Mouse (Mus musculus) forebrain, embryonic 15.5 days (tissue): Measurements from ENCODE around the gene Cramp1l. TPM values are rescaled to one million over a fixed set of nuclear protein-coding genes. Genes with fewer than 3 reads are reported as not detected.
A peak's percentile ranks its signal among the peaks of the same experiment; 100 is the strongest.
"Not testable (repeated sequence)": the region's sequence is repeated elsewhere in the genome, so short reads cannot be mapped to it uniquely, and the experiment has no call there.

Source experiments
- ATAC-seq: fragments of 200-750 bp; cut with Nextera tagmentation; replicated peaks from 2 replicates; pipeline ENCODE4 v1.8.0; 2017; ENCODE audit warnings: mild to moderate bottlenecking, moderate TSS enrichment, moderate library complexity
- H3K27ac ChIP-seq: fragments of 300-500 bp; sonication (generic); replicated peaks from 2 replicates; pipeline ENCODE4 v1.5.1; 2015; ENCODE audit warnings: mild to moderate bottlenecking, inconsistent platforms
- H3K27me3 ChIP-seq: fragments of 300-500 bp; sonication (generic); 2 replicates; pipeline ENCODE4 v1.6.1; 2015; ENCODE audit warnings: inconsistent platforms
- H3K36me3 ChIP-seq: fragments of 300-500 bp; sonication (generic); 2 replicates; pipeline ENCODE4 v1.6.1; 2015; ENCODE audit warnings: mild to moderate bottlenecking, inconsistent platforms
- H3K4me1 ChIP-seq: fragments of 300-500 bp; sonication (generic); 2 replicates; pipeline ENCODE4 v1.6.1; 2015; ENCODE audit warnings: inconsistent platforms
- H3K4me2 ChIP-seq: fragments of 300-500 bp; sonication (generic); replicated peaks from 2 replicates; pipeline ENCODE4 v1.6.1; 2015; ENCODE audit warnings: mild to moderate bottlenecking, inconsistent platforms
- H3K4me3 ChIP-seq: fragments of 300-500 bp; sonication (generic); 2 replicates; pipeline ENCODE4 v1.5.1; 2015; ENCODE audit warnings: mild to moderate bottlenecking, inconsistent platforms
- H3K9ac ChIP-seq: fragments of 300-500 bp; sonication (generic); replicated peaks from 2 replicates; pipeline ENCODE4 v1.6.1; 2015; ENCODE audit warnings: mild to moderate bottlenecking, inconsistent platforms
- H3K9me3 ChIP-seq: fragments of 300-500 bp; sonication (generic); 2 replicates; pipeline ENCODE4 v1.6.1; 2016; ENCODE audit warnings: inconsistent platforms
- WGBS: fragments of 180-500 bp; shearing (Covaris S2); methylation state at CpG from one replicate; pipeline ENCODE4 v1.1.7; 2015; ENCODE audit warnings: mixed read lengths; 5-methylcytosine and 5-hydroxymethylcytosine counted together
- polyA plus RNA-seq: library from polyadenylated mRNA; unstranded; fragments of >200 nt; fragmentation: Nextera tagmentation; extraction: Ambion mirVana; gene quantifications from 2 replicates; pipeline ENCODE4 v1.2.1, GENCODE M21; 2015

Cramp1l gene
- polyA plus RNA-seq, 1 experiment from 2014 or later: 7.6 TPM

GRCm38 (mm10) chr17:24948204-24948603 is 67.4 kb downstream of the Cramp1l start:
- peaks cover 80% of the 10 kb centered on the region for H3K36me3 ChIP-seq

GRCm38 (mm10) chr17:24943589-24943988 is 72.0 kb downstream of the Cramp1l start:
- H3K36me3 ChIP-seq: peaks cover 49% of the 10 kb centered on the region
- not testable (repeated sequence) for ATAC-seq, H3K27me3 ChIP-seq, H3K4me1 ChIP-seq, H3K27ac ChIP-seq, H3K4me3 ChIP-seq, H3K9me3 ChIP-seq, H3K9ac ChIP-seq, H3K4me2 ChIP-seq
- WGBS: 84% methylated on average over 1 of the region's 1 CpGs

More at GRCm38 (mm10) chr17:24948204-24948603, 67.4 kb downstream of the Cramp1l start:
- Histone ChIP-seq H3K4me2 (no peak overlapping the region), H3K27me3 (no peaks in the 10 kb centered on the region), H3K9me3 (no peaks in the 10 kb centered on the region), H3K4me1 (no peaks in the 10 kb centered on the region), H3K4me3 (no peak overlapping the region), H3K9ac (no peak overlapping the region), H3K27ac (no peak overlapping the region)
- WGBS: 94% methylated on average over 5 of the region's 5 CpGs
- no peak for ATAC-seq

GRCm38 (mm10) chr17:24943036-24943435 is 72.6 kb downstream of the Cramp1l start:
- Histone ChIP-seq H3K4me3 (no peak overlapping the region), H3K9me3 (no peaks in the 10 kb centered on the region), H3K4me1 (no peaks in the 10 kb centered on the region), H3K4me2 (no peak overlapping the region), H3K27me3 (no peaks in the 10 kb centered on the region), H3K36me3 (peaks cover 43% of the 10 kb centered on the region), H3K9ac (no peak overlapping the region), H3K27ac (no peak overlapping the region)
- no peak for ATAC-seq
- WGBS: 92% methylated on average over 7 of the region's 7 CpGs

GRCm38 (mm10) chr17:24942453-24942852 is 73.1 kb downstream of the Cramp1l start:
- not testable (repeated sequence) for H3K27me3 ChIP-seq, H3K4me3 ChIP-seq, H3K9ac ChIP-seq, H3K27ac ChIP-seq, H3K4me2 ChIP-seq, H3K4me1 ChIP-seq, H3K9me3 ChIP-seq, ATAC-seq
- H3K36me3 ChIP-seq: peaks cover 37% of the 10 kb centered on the region
- 12% methylated on average over 2 of the region's 2 CpGs for WGBS

- Histone ChIP-seq H3K27ac (peak overlapping the region; percentile 93), H3K4me2 (peak overlapping the region; percentile 90), H3K9ac (peak overlapping the region; percentile 91), H3K4me3 (peak overlapping the region; percentile 84), H3K9me3 (no peaks in the 10 kb centered on the region), H3K36me3 (peaks cover 6% of the 10 kb centered on the region; the same call in 1 of the 2 replicates), H3K27me3 (no peaks in the 10 kb centered on the region), H3K4me1 (peaks cover 32% of the 10 kb centered on the region)
- 42% methylated on average over 6 of the region's 6 CpGs for WGBS
- ATAC-seq: no peak
Measured at GRCm38 (mm10) chr17:24937266-24937665, 78.3 kb downstream of the Cramp1l start.

- WGBS: under 1% methylated on average over 78 of the region's 78 CpGs
- H3K36me3 ChIP-seq: peaks cover 9% of the 10 kb centered on the region
- peak within 1 kb of the TSS; percentile 93 for H3K27ac ChIP-seq
- peaks cover 32% of the 10 kb centered on the region for H3K4me1 ChIP-seq
- peak within 1 kb of the TSS; percentile 90 for H3K4me2 ChIP-seq
- H3K27me3 ChIP-seq: no peaks in the 10 kb centered on the region
- ATAC-seq: peak; percentile 99
- H3K9ac ChIP-seq: peak within 1 kb of the TSS; percentile 91
- H3K4me3 ChIP-seq: peak within 1 kb of the TSS; percentile 84
- no peaks in the 10 kb centered on the region for H3K9me3 ChIP-seq
Measured at GRCm38 (mm10) chr17:24936259-24937237, 79.0 kb downstream of the Cramp1l start, which contains the start of gene Mapk8ip3. Gene Mapk8ip3 (minus strand): TSS chr17:24936977.

- Histone ChIP-seq H3K27me3 (no peaks in the 10 kb centered on the region), H3K4me3 (peak overlapping the region; percentile 84), H3K9me3 (no peaks in the 10 kb centered on the region), H3K36me3 (peaks cover 9% of the 10 kb centered on the region), H3K4me2 (peak overlapping the region; percentile 90), H3K4me1 (peaks cover 32% of the 10 kb centered on the region), H3K27ac (no peak overlapping the region), H3K9ac (peak overlapping the region; percentile 91)
- ATAC-seq: no peak
Measured at GRCm38 (mm10) chr17:24935666-24936065, 79.9 kb downstream of the Cramp1l start.

- WGBS: 89% methylated on average over 4 of the region's 4 CpGs
- Histone ChIP-seq H3K27me3 (no peaks in the 10 kb centered on the region), H3K36me3 (peaks cover 9% of the 10 kb centered on the region), H3K4me3 (peak overlapping the region; percentile 84), H3K27ac (no peak overlapping the region), H3K4me2 (peak overlapping the region; percentile 90), H3K4me1 (peaks cover 32% of the 10 kb centered on the region), H3K9me3 (no peaks in the 10 kb centered on the region), H3K9ac (peak overlapping the region; percentile 91)
- ATAC-seq: no peak
Measured at GRCm38 (mm10) chr17:24934926-24935325, 80.7 kb downstream of the Cramp1l start.

- H3K9me3 ChIP-seq: no peaks in the 10 kb centered on the region
- 86% methylated on average over 4 of the region's 4 CpGs for WGBS
- peaks cover 9% of the 10 kb centered on the region for H3K36me3 ChIP-seq
- H3K27me3 ChIP-seq: no peaks in the 10 kb centered on the region
- no peak overlapping the region for H3K4me3 ChIP-seq
- no peak for ATAC-seq
- no peak overlapping the region for H3K4me2 ChIP-seq
- H3K9ac ChIP-seq: no peak overlapping the region
- no peak overlapping the region for H3K27ac ChIP-seq
- H3K4me1 ChIP-seq: peaks cover 32% of the 10 kb centered on the region
Measured at GRCm38 (mm10) chr17:24933163-24933562, 82.4 kb downstream of the Cramp1l start.

- peaks cover 32% of the 10 kb centered on the region for H3K4me1 ChIP-seq
- no peaks in the 10 kb centered on the region for H3K27me3 ChIP-seq
- H3K4me3 ChIP-seq: no peak overlapping the region
- no peaks in the 10 kb centered on the region for H3K9me3 ChIP-seq
- WGBS: 94% methylated on average over 4 of the region's 4 CpGs
- no peak overlapping the region for H3K4me2 ChIP-seq
- no peak overlapping the region for H3K27ac ChIP-seq
- H3K9ac ChIP-seq: no peak overlapping the region
- ATAC-seq: no peak
- peaks cover 14% of the 10 kb centered on the region for H3K36me3 ChIP-seq
Measured at GRCm38 (mm10) chr17:24932431-24932830, 83.2 kb downstream of the Cramp1l start.

GRCm38 (mm10) chr17:24929506-24929905 is 86.1 kb downstream of the Cramp1l start:
- H3K27me3 ChIP-seq: no peaks in the 10 kb centered on the region
- no peak for ATAC-seq

GRCm38 (mm10) chr17:24923246-24923645 is 92.3 kb downstream of the Cramp1l start:
- ATAC-seq: no peak
- H3K36me3 ChIP-seq: peaks cover 96% of the 10 kb centered on the region
- H3K9ac ChIP-seq: no peak overlapping the region
- H3K4me1 ChIP-seq: no peaks in the 10 kb centered on the region
- no peak overlapping the region for H3K27ac ChIP-seq
- H3K4me2 ChIP-seq: no peak overlapping the region
- 88% methylated on average over 1 of the region's 1 CpGs for WGBS
- no peaks in the 10 kb centered on the region for H3K27me3 ChIP-seq
- H3K4me3 ChIP-seq: no peak overlapping the region
- H3K9me3 ChIP-seq: no peaks in the 10 kb centered on the region

More at GRCm38 (mm10) chr17:24929506-24929905, 86.1 kb downstream of the Cramp1l start:
- no peak overlapping the region for H3K27ac ChIP-seq
- H3K9ac ChIP-seq: no peak overlapping the region
- H3K36me3 ChIP-seq: peaks cover 42% of the 10 kb centered on the region
- no peak overlapping the region for H3K4me2 ChIP-seq
- H3K4me3 ChIP-seq: no peak overlapping the region
- H3K9me3 ChIP-seq: no peaks in the 10 kb centered on the region
- peaks cover 15% of the 10 kb centered on the region for H3K4me1 ChIP-seq
- 89% methylated on average over 1 of the region's 1 CpGs for WGBS
